Mouse (Mus musculus): ENCODE results near the gene Ptgr1.

GRCm38 (mm10) chr4:58975711-58976110 is 11.2 kb downstream of the Ptgr1 start:
- TF ChIP-seq CTCF (IDR thresholded peaks at IDR 0.05; ENCODE audit: control insufficient read depth, insufficient read depth, low read length) (no peak), POLR2A (IDR thresholded peaks at IDR 0.05; ENCODE audit: borderline replicate concordance, control insufficient read depth, low read depth, low read length) (no peak)
